Mouse (Mus musculus) kidney, postnatal 0 days (tissue): Measurements from ENCODE around the gene Gfm2. TPM values are rescaled to one million over a fixed set of nuclear protein-coding genes. Genes with fewer than 3 reads are reported as not detected.

Experiments used
- ATAC-seq: fragments of 200-750 bp; cut with Nextera tagmentation; replicated peaks from 2 replicates; pipeline ENCODE4 v1.8.0; 2017; ENCODE audit warnings: low read depth, moderate number of reproducible peaks, moderate TSS enrichment, moderate library complexity; ENCODE audit not compliant: low FRiP score
- DNase-seq: peaks from one replicate; pipeline ENCODE4 v3.0.0-alpha.2; 2016; ENCODE audit warnings: low spot score
- H3K27ac ChIP-seq: fragments of 300-500 bp; sonication (generic); 2 replicates; pipeline ENCODE4 v1.5.1; 2014; ENCODE audit warnings: mild to moderate bottlenecking
- H3K27me3 ChIP-seq: fragments of 300-500 bp; sonication (generic); 2 replicates; pipeline ENCODE4 v1.6.1; 2014; ENCODE audit warnings: low read length, mixed read lengths; ENCODE audit not compliant: insufficient read depth
- H3K36me3 ChIP-seq: fragments of 300-500 bp; sonication (generic); 2 replicates; pipeline ENCODE4 v1.6.1; 2014; ENCODE audit warnings: low read length, mixed read lengths; ENCODE audit not compliant: insufficient read depth
- H3K4me1 ChIP-seq: fragments of 300-500 bp; sonication (generic); replicated peaks from 2 replicates; pipeline ENCODE4 v1.6.1; 2014; ENCODE audit warnings: antibody characterized with exemption, low read length, mixed read lengths; ENCODE audit not compliant: insufficient read depth
- H3K4me2 ChIP-seq: fragments of 300-500 bp; sonication (generic); 2 replicates; pipeline ENCODE4 v1.6.1; 2014; ENCODE audit warnings: mild to moderate bottlenecking, low read length, moderate library complexity, mixed read lengths
- H3K4me3 ChIP-seq: fragments of 300-500 bp; sonication (generic); replicated peaks from 2 replicates; pipeline ENCODE4 v1.5.1; 2014; ENCODE audit warnings: low read depth, low read length
- H3K9ac ChIP-seq: fragments of 300-500 bp; sonication (generic); 2 replicates; pipeline ENCODE4 v1.6.1; 2014; ENCODE audit warnings: low read depth, low read length
- H3K9me3 ChIP-seq: fragments of 300-500 bp; sonication (generic); replicated peaks from 2 replicates; pipeline ENCODE4 v1.6.1; 2016; ENCODE audit warnings: low read length, inconsistent platforms, mixed read lengths
- CTCF ChIP-seq: IDR thresholded peaks from 2 replicates; pipeline ENCODE4 v1.5.1; 2016; ENCODE audit warnings: antibody characterized with exemption, low read depth, mild to moderate bottlenecking, moderate library complexity
- WGBS: fragments of 180-500 bp; shearing (Covaris S2); extraction: QIAGEN DNeasy Blood & Tissue Kit; methylation state at CpG from one replicate; pipeline ENCODE4 v1.1.7; 2014; 5-methylcytosine and 5-hydroxymethylcytosine counted together
- polyA plus RNA-seq: library from polyadenylated mRNA; unstranded; fragments of >200 nt; fragmentation: Nextera tagmentation; extraction: Ambion mirVana; gene quantifications from 2 replicates; pipeline ENCODE4 v1.2.1, GENCODE M21; 2015

Gfm2 gene
- polyA plus RNA-seq, 1 experiment from 2014 or later: 20.4 TPM

GRCm38 (mm10) chr13:97220022-97220421, 82.3 kb downstream of the Gfm2 start:
- Histone ChIP-seq H3K9me3 (no peaks in the 10 kb centered on the region), H3K36me3 (no peaks in the 10 kb centered on the region), H3K27ac (no peak overlapping the region), H3K9ac (no peak overlapping the region), H3K27me3 (no peaks in the 10 kb centered on the region), H3K4me3 (no peak overlapping the region), H3K4me1 (no peaks in the 10 kb centered on the region), H3K4me2 (no peak overlapping the region)
- TF ChIP-seq CTCF: no peak
- WGBS: 85% methylated on average over 3 of the region's 3 CpGs
- no peak for DNase-seq
- no peak for ATAC-seq

- H3K27ac ChIP-seq: no peak overlapping the region
- 0 out of 2 replicates have a peak, but pooled peaks cover 3% of the 10 kb centered on the region for H3K4me1 ChIP-seq
- 51% methylated on average over 8 of the region's 8 CpGs for WGBS
- no peak for TF ChIP-seq CTCF
- H3K36me3 ChIP-seq: no peaks in the 10 kb centered on the region
- ATAC-seq: peak; percentile 61
- no peak for DNase-seq
- no peak overlapping the region for H3K4me3 ChIP-seq
- no peak overlapping the region for H3K4me2 ChIP-seq
- no peaks in the 10 kb centered on the region for H3K9me3 ChIP-seq
- H3K27me3 ChIP-seq: no peaks in the 10 kb centered on the region
- no peak overlapping the region for H3K9ac ChIP-seq
Measured at GRCm38 (mm10) chr13:97223856-97224255, 86.1 kb downstream of the Gfm2 start.

GRCm38 (mm10) chr13:97224341-97224982, 86.7 kb downstream of the Gfm2 start:
- no peak for DNase-seq
- 57% methylated on average over 10 of the region's 10 CpGs for whole genome bisulfite sequencing

GRCm38 (mm10) chr13:97225130-97225529, 87.4 kb downstream of the Gfm2 start:
- no peaks in the 10 kb centered on the region for H3K9me3 ChIP-seq
- no peaks in the 10 kb centered on the region for H3K36me3 ChIP-seq
- TF ChIP-seq CTCF: no peak
- peak overlapping the region; percentile 52 for H3K4me2 ChIP-seq
- no peaks in the 10 kb centered on the region for H3K27me3 ChIP-seq
- H3K4me1 ChIP-seq: 0 out of 2 replicates have a peak, but pooled peaks cover 3% of the 10 kb centered on the region
- ATAC-seq: no peak
- no peak overlapping the region for H3K4me3 ChIP-seq
- DNase-seq: peak; percentile 53
- H3K9ac ChIP-seq: no peak overlapping the region
- 24% methylated on average over 17 of the region's 17 CpGs for WGBS
- H3K27ac ChIP-seq: no peak overlapping the region

More at GRCm38 (mm10) chr13:97224341-97224982, 86.7 kb downstream of the Gfm2 start:
- Histone ChIP-seq H3K4me1 (0 out of 2 replicates have a peak, but pooled peaks cover 3% of the 10 kb centered on the region), H3K27me3 (no peaks in the 10 kb centered on the region), H3K27ac (no peak overlapping the region), H3K36me3 (no peaks in the 10 kb centered on the region), H3K9me3 (no peaks in the 10 kb centered on the region), H3K9ac (no peak overlapping the region), H3K4me2 (0 out of 2 replicates have a peak overlapping the region, but pooled peaks have one; percentile 52), H3K4me3 (no peak overlapping the region)
- no peak for TF ChIP-seq CTCF
- peak; percentile 85 for ATAC-seq

GRCm38 (mm10) chr13:97227795-97228194, 90.1 kb downstream of the Gfm2 start:
- H3K9ac ChIP-seq: no peak overlapping the region
- H3K4me3 ChIP-seq: no peak overlapping the region
- no peaks in the 10 kb centered on the region for H3K36me3 ChIP-seq
- no peak overlapping the region for H3K27ac ChIP-seq
- TF ChIP-seq CTCF: no peak
- ATAC-seq (no peak), DNase-seq (no peak)
- 85% methylated on average over 3 of the region's 3 CpGs for WGBS
- 0 out of 2 replicates have a peak, but pooled peaks cover 3% of the 10 kb centered on the region for H3K4me1 ChIP-seq
- H3K4me2 ChIP-seq: no peak overlapping the region
- H3K27me3 ChIP-seq: no peaks in the 10 kb centered on the region
- no peaks in the 10 kb centered on the region for H3K9me3 ChIP-seq

- H3K4me1 ChIP-seq: 0 out of 2 replicates have a peak, but pooled peaks cover 2% of the 10 kb centered on the region
- no peaks in the 10 kb centered on the region for H3K36me3 ChIP-seq
- no peak for ATAC-seq
- DNase-seq: no peak
- no peaks in the 10 kb centered on the region for H3K27me3 ChIP-seq
- no peak overlapping the region for H3K4me2 ChIP-seq
- whole genome bisulfite sequencing: 54% methylated on average over 3 of the region's 3 CpGs
- H3K27ac ChIP-seq: no peak overlapping the region
- no peaks in the 10 kb centered on the region for H3K9me3 ChIP-seq
- no peak overlapping the region for H3K4me3 ChIP-seq
- TF ChIP-seq CTCF: no peak
- no peak overlapping the region for H3K9ac ChIP-seq
Measured at GRCm38 (mm10) chr13:97230101-97230500, 92.4 kb downstream of the Gfm2 start.

Other genes starting within 250 kb of the Gfm2 start
- 1.3 and 1.7 TPM in 2 replicates for gene Gcnt4, start 213.2 kb upstream of the Gfm2 start, polyA plus RNA-seq
- not detected in 2 replicates for gene 1700029F12Rik, start 103.6 kb upstream of the Gfm2 start, polyA plus RNA-seq
- gene Fam169a, start 70.7 kb upstream of the Gfm2 start, polyA plus RNA-seq: 1.8 TPM in 2 replicates
- gene Gm6169, start 38.7 kb upstream of the Gfm2 start, polyA plus RNA-seq: 4.1 and 5.2 TPM in 2 replicates
- 65.8 and 71.0 TPM in 2 replicates for gene Nsa2, start within 50 bp of the Gfm2 start, polyA plus RNA-seq
- gene Hexb, start 60.4 kb downstream of the Gfm2 start, polyA plus RNA-seq: 59.0 and 63.1 TPM in 2 replicates
- 8.1 and 9.2 TPM in 2 replicates for gene Enc1, start 103.2 kb downstream of the Gfm2 start, polyA plus RNA-seq